Mouse (Mus musculus): Measurements from ENCODE around the gene Capzb. TPM values are rescaled to one million over a fixed set of nuclear protein-coding genes. Genes with fewer than 3 reads are reported as not detected.

Capzb gene
- total and polyA plus RNA-seq, 3 experiments: 103 to 354 TPM; not detected in 1

DNA sequence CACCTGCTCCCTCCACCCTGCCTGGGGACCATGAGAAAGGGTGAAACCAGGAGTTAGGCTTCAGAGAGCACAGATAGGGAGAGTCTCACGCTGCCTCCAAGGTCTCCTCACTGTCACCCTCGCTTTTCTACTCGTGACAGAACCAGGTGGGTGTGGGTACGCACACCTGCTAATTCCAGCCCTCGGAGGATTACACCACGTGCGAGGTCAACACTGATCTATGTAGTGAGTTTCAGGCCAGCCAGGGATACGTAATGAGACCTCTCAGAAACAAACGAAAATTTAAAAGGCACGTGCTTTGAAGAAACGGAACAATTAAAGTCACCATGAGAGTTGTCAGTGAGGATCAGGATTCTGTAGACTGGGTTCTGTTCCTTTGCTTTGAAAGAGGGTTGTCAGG, 125.8 kb downstream of the Capzb start:
- H3K36me3 ChIP-seq (ENCODE audit: control insufficient read depth in 1 of 2, insufficient read depth in 2 of 2, low read length in 2 of 2): no peaks in the 10 kb centered on the region
- no peaks in the 10 kb centered on the region for H3K9me3 ChIP-seq (replicated peaks; ENCODE audit: insufficient read depth, low read length)
- H3K27me3 ChIP-seq (ENCODE audit: control insufficient read depth in 1 of 2, insufficient read depth in 2 of 2, low read length in 2 of 2): no peaks in the 10 kb centered on the region
- no peak for DNase-seq (ENCODE audit: low read depth, low spot score)
- no peak for TF ChIP-seq TBP (IDR thresholded peaks at IDR 0.05; ENCODE audit: low read depth, low read length)
- TF ChIP-seq TAL1 (IDR thresholded peaks at IDR 0.05; ENCODE audit: low read length): no peak
- no peak for TF ChIP-seq MYC (IDR thresholded peaks at IDR 0.05; ENCODE audit: low read depth, low read length)
- TF ChIP-seq SMC3 (IDR thresholded peaks at IDR 0.05; ENCODE audit: low read depth, low read length): no peak
- no peak for TF ChIP-seq RAD21 (IDR thresholded peaks at IDR 0.05; ENCODE audit: low read depth, low read length)
- TF ChIP-seq BHLHE40 (IDR thresholded peaks at IDR 0.05; ENCODE audit: borderline replicate concordance, low read depth, low read length): no peak
- no peak for TF ChIP-seq ZC3H11A (IDR thresholded peaks at IDR 0.05; ENCODE audit: low read depth, low read length)
- no peak for TF ChIP-seq ZKSCAN1 (IDR thresholded peaks at IDR 0.05; ENCODE audit: low read depth, low read length)
- TF ChIP-seq HCFC1 (IDR thresholded peaks at IDR 0.05; ENCODE audit: low read depth, low read length): no peak
- TF ChIP-seq USF2 (IDR thresholded peaks at IDR 0.05; ENCODE audit: borderline replicate concordance in 1 of 2, insufficient read depth in 1 of 2, low read depth in 1 of 2, low read length in 2 of 2): no peak
- TF ChIP-seq CHD2 (IDR thresholded peaks at IDR 0.05; ENCODE audit: low read length): no peak
- H3K27ac ChIP-seq (ENCODE audit: control insufficient read depth, low read depth, low read length): no peak overlapping the region
- no peaks in the 10 kb centered on the region for H3K79me2 ChIP-seq (ENCODE audit: control insufficient read depth, insufficient read depth, low read length, poor library complexity)
- no peak overlapping the region for H3K9ac ChIP-seq (ENCODE audit: control insufficient read depth, low read depth, low read length, poor library complexity, severe bottlenecking)
- no peaks in the 10 kb centered on the region for H3K4me1 ChIP-seq (ENCODE audit: control insufficient read depth in 1 of 2, insufficient read depth in 2 of 2, low read length in 2 of 2)
- no peak overlapping the region for H3K4me3 ChIP-seq (ENCODE audit: control insufficient read depth in 1 of 2, insufficient read depth in 1 of 2, low read depth in 2 of 2, low read length in 2 of 2)

DNA sequence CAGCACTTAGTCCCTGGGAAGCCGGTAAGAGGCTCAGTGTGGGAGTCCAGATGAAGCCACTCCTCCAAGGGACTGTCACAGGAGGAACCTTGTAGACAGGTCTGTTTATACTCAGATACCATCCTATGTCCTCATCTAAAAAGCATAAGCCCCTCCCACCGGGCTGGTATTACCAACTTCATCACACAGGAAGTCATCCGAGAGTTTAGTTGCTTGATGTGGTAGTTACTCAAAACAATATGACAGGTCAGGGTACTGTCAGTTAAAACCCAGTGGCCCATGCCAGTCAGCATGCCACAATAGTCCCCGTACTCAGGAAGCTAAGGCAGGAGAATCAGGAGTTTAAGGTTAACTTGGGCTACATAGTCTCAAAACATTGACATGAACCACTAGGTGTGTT, 127.0 kb downstream of the Capzb start:
- Histone ChIP-seq H3K27me3 (ENCODE audit: control insufficient read depth in 1 of 2, insufficient read depth in 2 of 2, low read length in 2 of 2) (no peaks in the 10 kb centered on the region), H3K4me3 (ENCODE audit: control insufficient read depth in 1 of 2, insufficient read depth in 1 of 2, low read depth in 2 of 2, low read length in 2 of 2) (no peak overlapping the region), H3K79me2 (ENCODE audit: control insufficient read depth, insufficient read depth, low read length, poor library complexity) (no peaks in the 10 kb centered on the region), H3K9ac (ENCODE audit: control insufficient read depth, low read depth, low read length, poor library complexity, severe bottlenecking) (no peak overlapping the region), H3K27ac (ENCODE audit: control insufficient read depth, low read depth, low read length) (no peak overlapping the region), H3K4me1 (ENCODE audit: control insufficient read depth in 1 of 2, insufficient read depth in 2 of 2, low read length in 2 of 2) (no peaks in the 10 kb centered on the region), H3K9me3 (replicated peaks; ENCODE audit: insufficient read depth, low read length) (no peaks in the 10 kb centered on the region), H3K36me3 (ENCODE audit: control insufficient read depth in 1 of 2, insufficient read depth in 2 of 2, low read length in 2 of 2) (no peaks in the 10 kb centered on the region)
- TF ChIP-seq MAZ (IDR thresholded peaks at IDR 0.05; ENCODE audit: low read depth, low read length) (no peak), ZMIZ1 (IDR thresholded peaks at IDR 0.05; ENCODE audit: low read depth, low read length) (no peak), MAX (IDR thresholded peaks at IDR 0.05; ENCODE audit: low read length) (no peak), CHD1 (IDR thresholded peaks at IDR 0.05; ENCODE audit: low read depth, low read length) (no peak), SMC3 (IDR thresholded peaks at IDR 0.05; ENCODE audit: low read depth, low read length) (no peak), E2F4 (IDR thresholded peaks at IDR 0.05; ENCODE audit: borderline replicate concordance, low read depth, low read length) (no peak), EP300 (IDR thresholded peaks at IDR 0.05; ENCODE audit: low read depth in 1 of 2, low read length in 2 of 2) (no peak), ZKSCAN1 (IDR thresholded peaks at IDR 0.05; ENCODE audit: low read depth, low read length) (no peak), NELFE (IDR thresholded peaks at IDR 0.05; ENCODE audit: low read depth, low read length) (no peak), TAL1 (IDR thresholded peaks at IDR 0.05; ENCODE audit: low read length) (no peak), JUND (IDR thresholded peaks at IDR 0.05; ENCODE audit: low read depth, low read length) (no peak), MXI1 (IDR thresholded peaks at IDR 0.05; ENCODE audit: low read depth, low read length) (no peak), POLR2A (IDR thresholded peaks at IDR 0.05; ENCODE audit: control insufficient read depth in 1 of 2, insufficient read depth in 1 of 2, low read depth in 1 of 2, low read length in 2 of 2, poor library complexity in 1 of 2) (no peak), CHD2 (IDR thresholded peaks at IDR 0.05; ENCODE audit: low read length) (no peak)
- DNase-seq (ENCODE audit: low read depth, low spot score): no peak
